Mouse (Mus musculus) testis, adult 2 months (tissue): ENCODE measurements around the gene Gje1. TPM values are rescaled to one million over a fixed set of nuclear protein-coding genes. Genes with fewer than 3 reads are reported as not detected.

Source experiments
- H3K27ac ChIP-seq: fragments of 200-500 bp; 2 replicates; pipeline ENCODE4 v1.5.1; 2012; ENCODE audit warnings: low read depth, low read length; ENCODE audit not compliant: control insufficient read depth, insufficient read depth
- H3K27me3 ChIP-seq: fragments of 200-500 bp; 2 replicates; pipeline ENCODE4 v1.6.1; 2012; ENCODE audit warnings: mild to moderate bottlenecking, low read length, moderate library complexity; ENCODE audit not compliant: control insufficient read depth, insufficient read depth
- H3K36me3 ChIP-seq: fragments of 200-500 bp; 2 replicates; pipeline ENCODE4 v1.6.1; 2012; ENCODE audit warnings: mild to moderate bottlenecking, low read length; ENCODE audit not compliant: control insufficient read depth, insufficient read depth
- H3K4me1 ChIP-seq: fragments of 200-500 bp; 2 replicates; pipeline ENCODE4 v1.6.1; 2012; ENCODE audit warnings: low read length; ENCODE audit not compliant: control insufficient read depth, insufficient read depth
- H3K4me3 ChIP-seq: fragments of 200-500 bp; 2 replicates; pipeline ENCODE4 v1.5.1; 2012; ENCODE audit warnings: low read depth, mild to moderate bottlenecking, low read length, moderate library complexity, mixed read lengths; ENCODE audit not compliant: control insufficient read depth
- CTCF ChIP-seq: fragments of 200-500 bp; IDR thresholded peaks from 2 replicates; pipeline ENCODE4 v1.5.1; 2012; ENCODE audit warnings: low read depth, mild to moderate bottlenecking, inconsistent platforms, low read length, moderate library complexity; ENCODE audit not compliant: control insufficient read depth, insufficient read depth, insufficient replicate concordance
- POLR2A ChIP-seq: fragments of 200-500 bp; IDR thresholded peaks from 2 replicates; pipeline ENCODE4 v1.6.1; 2012; ENCODE audit warnings: low read depth, mild to moderate bottlenecking, inconsistent platforms, low read length, moderate library complexity; ENCODE audit not compliant: control insufficient read depth
- polyA plus RNA-seq: library from polyadenylated mRNA; depleted of rRNA; stranded (reverse); fragments of >200 nt; gene quantifications from 2 replicates; pipeline ENCODE4 v1.2.3, GENCODE M21; 2012; rRNA removed

The Gje1 gene
- polyA plus RNA-seq, 1 experiment, result 0.12 TPM

GRCm38 (mm10) chr10:14703830-14704420 lies 14.1 kb downstream of the Gje1 start:
- H3K4me1 ChIP-seq, result no peaks in the 10 kb centered on the region
- no peaks in the 10 kb centered on the region for H3K36me3 ChIP-seq
- H3K4me3 ChIP-seq, result no peak overlapping the region
- TF ChIP-seq CTCF, result no peak
- TF ChIP-seq POLR2A, result no peak
- H3K27ac ChIP-seq, result no peak overlapping the region
- H3K27me3 ChIP-seq, result no peaks in the 10 kb centered on the region

- no peaks in the 10 kb centered on the region for H3K4me1 ChIP-seq
- H3K36me3 ChIP-seq, result no peaks in the 10 kb centered on the region
- no peak overlapping the region for H3K27ac ChIP-seq
- H3K4me3 ChIP-seq, result no peak overlapping the region
- no peak for TF ChIP-seq POLR2A
- TF ChIP-seq CTCF, result no peak
- no peaks in the 10 kb centered on the region for H3K27me3 ChIP-seq
Observed at GRCm38 (mm10) chr10:14703239-14703638, 14.8 kb downstream of the Gje1 start.

GRCm38 (mm10) chr10:14690349-14690748 lies 27.7 kb downstream of the Gje1 start:
- no peaks in the 10 kb centered on the region for H3K4me1 ChIP-seq
- no peak overlapping the region for H3K27ac ChIP-seq
- TF ChIP-seq POLR2A (no peak), CTCF (no peak)
- no peaks in the 10 kb centered on the region for H3K36me3 ChIP-seq
- H3K27me3 ChIP-seq, result no peaks in the 10 kb centered on the region
- H3K4me3 ChIP-seq, result no peak overlapping the region

GRCm38 (mm10) chr10:14688785-14689442 lies 29.1 kb downstream of the Gje1 start:
- no peak overlapping the region for H3K4me3 ChIP-seq
- TF ChIP-seq POLR2A (no peak), CTCF (no peak)
- no peaks in the 10 kb centered on the region for H3K4me1 ChIP-seq
- H3K36me3 ChIP-seq, result no peaks in the 10 kb centered on the region
- no peak overlapping the region for H3K27ac ChIP-seq
- H3K27me3 ChIP-seq, result no peaks in the 10 kb centered on the region

- no peaks in the 10 kb centered on the region for H3K36me3 ChIP-seq
- H3K4me3 ChIP-seq, result no peak overlapping the region
- H3K4me1 ChIP-seq, result no peaks in the 10 kb centered on the region
- no peak overlapping the region for H3K27ac ChIP-seq
- no peaks in the 10 kb centered on the region for H3K27me3 ChIP-seq
- no peak for TF ChIP-seq POLR2A
- TF ChIP-seq CTCF, result no peak
Observed at GRCm38 (mm10) chr10:14685663-14686062, 32.4 kb downstream of the Gje1 start.

GRCm38 (mm10) chr10:14666147-14666546 lies 51.9 kb downstream of the Gje1 start:
- Histone ChIP-seq H3K27ac (no peak overlapping the region), H3K4me3 (no peak overlapping the region), H3K36me3 (no peaks in the 10 kb centered on the region), H3K4me1 (no peaks in the 10 kb centered on the region), H3K27me3 (no peaks in the 10 kb centered on the region)
- TF ChIP-seq CTCF (no peak), POLR2A (no peak)

Other genes with a start within 250 kb of the Gje1 start
- 0.04 and 0.71 TPM in 2 replicates for gene Adgrg6, start 172.6 kb downstream of the Gje1 start, polyA plus RNA-seq
- gene Vta1, start 12.7 kb downstream of the Gje1 start, polyA plus RNA-seq, result 18.9 and 19.3 TPM in 2 replicates
- 14.2 and 20.2 TPM in 2 replicates for gene Nmbr, start 12.6 kb downstream of the Gje1 start, polyA plus RNA-seq